Mouse (Mus musculus): ENCODE measurements around the gene Lmx1b. TPM values are rescaled to one million over a fixed set of nuclear protein-coding genes. Genes with fewer than 3 reads are reported as not detected.
A peak's percentile ranks its signal among the peaks of the same experiment; 100 is the strongest.

The Lmx1b gene
- polyA plus RNA-seq, 1 experiment from 2014 or later: not detected

DNA sequence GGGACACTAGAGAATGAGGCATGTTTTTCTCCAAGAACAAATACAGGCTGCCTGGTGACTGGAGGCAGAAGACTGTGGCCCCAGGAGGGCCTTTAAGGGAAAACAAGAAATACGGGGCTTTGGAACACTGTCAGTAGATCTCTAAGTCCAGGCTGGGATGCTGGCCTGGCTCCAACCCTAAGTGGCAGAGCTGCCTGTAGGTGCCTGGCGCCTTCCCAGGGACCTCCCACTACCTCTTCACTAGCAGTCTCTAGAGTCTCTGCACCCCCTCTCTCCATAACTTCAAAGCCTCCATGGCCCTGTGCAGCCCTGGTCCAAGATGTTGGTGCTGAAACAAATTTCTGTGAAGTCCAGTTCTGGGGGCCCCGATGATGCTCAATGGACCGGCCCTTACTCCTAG, 74.4 kb downstream of the Lmx1b start:
- H3K4me2 ChIP-seq (replicated peaks; ENCODE audit: low read depth, low read length): no peak overlapping the region

DNA sequence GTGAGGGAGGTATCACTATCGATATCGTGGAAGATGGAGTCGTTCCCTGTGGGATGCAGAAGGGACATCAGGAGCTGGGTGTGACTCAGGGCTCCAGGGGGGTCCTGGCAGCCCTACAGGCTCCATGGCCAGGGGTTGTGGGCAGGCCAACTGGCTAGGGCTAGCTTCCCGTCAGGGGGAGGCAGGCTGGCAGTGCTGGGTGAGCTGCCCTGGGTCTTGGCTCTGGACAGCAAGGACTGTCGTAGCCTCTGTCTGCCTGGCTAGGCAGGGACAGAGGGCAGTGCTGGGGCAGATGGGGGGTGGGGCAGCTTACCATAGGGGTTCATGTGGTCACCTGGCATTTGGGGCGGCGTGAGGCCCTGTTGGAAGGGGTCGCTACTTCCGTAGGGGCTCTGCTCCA, 75.6 kb downstream of the Lmx1b start:
- Histone ChIP-seq H3K4me1 (ENCODE audit: insufficient read depth, low read depth, low read length) (no peaks in the 10 kb centered on the region), H3K27me3 (replicated peaks; ENCODE audit: insufficient read depth, low read length) (0 out of 2 replicates have a peak, but pooled peaks cover 1% of the 10 kb centered on the region), H3K9ac (replicated peaks; ENCODE audit: low read depth) (no peak overlapping the region), H3K9me3 (ENCODE audit: low read length) (no peaks in the 10 kb centered on the region), H3K27ac (ENCODE audit: low read length) (no peak overlapping the region), H3K36me3 (ENCODE audit: insufficient read depth, low read length) (no peaks in the 10 kb centered on the region), H3K4me2 (replicated peaks; ENCODE audit: low read depth, low read length) (no peak overlapping the region), H3K4me3 (ENCODE audit: low read depth, low read length) (no peak overlapping the region)
- DNase-seq (ENCODE audit: low spot score) (no peak), ATAC-seq (no peak)
- TF ChIP-seq EP300 (IDR thresholded peaks at IDR 0.05): no peak
- TF ChIP-seq CTCF (IDR thresholded peaks at IDR 0.05): no peak
- WGBS: 92% methylated on average over 8 of the region's 9 CpGs

More for the DNA sequence above, 74.4 kb downstream of the Lmx1b start:
- WGBS: 39% methylated on average over 3 of the region's 4 CpGs
- H3K9ac ChIP-seq (replicated peaks; ENCODE audit: low read depth): no peak overlapping the region
- no peaks in the 10 kb centered on the region for H3K36me3 ChIP-seq (ENCODE audit: insufficient read depth, low read length)
- TF ChIP-seq EP300 (IDR thresholded peaks at IDR 0.05) (no peak), CTCF (IDR thresholded peaks at IDR 0.05) (no peak)
- no peaks in the 10 kb centered on the region for H3K4me1 ChIP-seq (ENCODE audit: insufficient read depth, low read depth, low read length)
- H3K9me3 ChIP-seq (ENCODE audit: low read length): no peaks in the 10 kb centered on the region
- no peak overlapping the region for H3K27ac ChIP-seq (ENCODE audit: low read length)
- peaks cover 3% of the 10 kb centered on the region; the same call in 1 of the 2 replicates for H3K27me3 ChIP-seq (replicated peaks; ENCODE audit: insufficient read depth, low read length)
- DNase-seq (ENCODE audit: low spot score) (peak; percentile 71), ATAC-seq (peak; percentile 45)
- H3K4me3 ChIP-seq (ENCODE audit: low read depth, low read length): no peak overlapping the region

DNA sequence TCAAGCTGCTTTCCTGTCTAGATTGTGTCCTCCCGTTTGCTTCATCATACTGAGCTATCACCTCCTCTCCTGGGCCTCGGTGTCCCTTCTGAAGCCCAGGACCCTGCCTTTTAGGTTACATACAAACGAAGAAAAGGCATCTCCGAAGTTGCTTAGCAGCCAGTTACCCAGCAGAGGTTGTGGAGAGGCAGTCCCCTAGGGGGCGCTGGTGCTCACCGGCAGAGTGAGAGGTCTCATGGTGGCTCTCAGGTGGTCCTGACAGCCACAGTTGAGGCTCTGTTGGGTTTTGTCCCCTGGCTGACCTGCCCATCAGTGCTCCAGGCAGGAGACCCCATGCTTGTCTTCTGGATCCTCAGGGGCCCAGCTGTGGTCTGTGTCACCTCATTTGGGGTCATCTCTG, 80.6 kb downstream of the Lmx1b start:
- Histone ChIP-seq H3K4me2 (replicated peaks; ENCODE audit: low read depth, low read length) (no peak overlapping the region), H3K4me1 (ENCODE audit: insufficient read depth, low read depth, low read length) (no peaks in the 10 kb centered on the region), H3K27ac (ENCODE audit: low read length) (no peak overlapping the region), H3K9ac (replicated peaks; ENCODE audit: low read depth) (no peak overlapping the region), H3K4me3 (ENCODE audit: low read depth, low read length) (no peak overlapping the region), H3K27me3 (replicated peaks; ENCODE audit: insufficient read depth, low read length) (no peaks in the 10 kb centered on the region), H3K36me3 (ENCODE audit: insufficient read depth, low read length) (no peaks in the 10 kb centered on the region), H3K9me3 (ENCODE audit: low read length) (no peaks in the 10 kb centered on the region)
- peak; percentile 38 for DNase-seq (ENCODE audit: low spot score)
- 5% methylated on average over 6 of the region's 6 CpGs for WGBS
- TF ChIP-seq CTCF (IDR thresholded peaks at IDR 0.05) (peak; percentile 73), EP300 (IDR thresholded peaks at IDR 0.05) (no peak)
- no peak for ATAC-seq

DNA sequence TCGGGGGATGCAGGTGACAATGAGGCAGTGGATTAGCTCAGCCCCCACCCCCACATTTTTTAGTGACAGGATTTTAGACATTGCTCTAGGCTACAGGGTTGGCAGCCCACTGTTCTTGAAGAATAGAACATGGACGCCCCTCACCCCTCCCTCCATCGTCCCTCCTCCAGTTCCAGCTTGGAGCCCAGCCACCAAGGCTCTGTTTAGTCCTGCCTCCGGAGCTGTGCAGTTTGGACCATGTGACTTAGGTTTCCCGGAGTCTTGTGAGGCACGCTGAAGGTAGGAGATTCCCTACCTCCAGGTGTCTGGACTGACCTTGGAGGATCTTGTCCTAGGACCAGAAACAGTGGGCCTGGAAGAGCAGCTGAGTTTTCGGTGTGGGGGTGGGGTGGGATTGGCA, 81.0 kb downstream of the Lmx1b start:
- H3K9ac ChIP-seq (replicated peaks; ENCODE audit: low read depth): no peak overlapping the region
- no peak overlapping the region for H3K27ac ChIP-seq (ENCODE audit: low read length)
- H3K27me3 ChIP-seq (replicated peaks; ENCODE audit: insufficient read depth, low read length): no peaks in the 10 kb centered on the region
- H3K9me3 ChIP-seq (ENCODE audit: low read length): no peaks in the 10 kb centered on the region
- TF ChIP-seq CTCF (IDR thresholded peaks at IDR 0.05) (no peak), EP300 (IDR thresholded peaks at IDR 0.05) (no peak)
- no peak overlapping the region for H3K4me3 ChIP-seq (ENCODE audit: low read depth, low read length)
- H3K4me2 ChIP-seq (replicated peaks; ENCODE audit: low read depth, low read length): no peak overlapping the region
- 34% methylated on average over 7 of the region's 7 CpGs for WGBS
- H3K36me3 ChIP-seq (ENCODE audit: insufficient read depth, low read length): no peaks in the 10 kb centered on the region
- DNase-seq (ENCODE audit: low spot score): no peak
- ATAC-seq: no peak
- H3K4me1 ChIP-seq (ENCODE audit: insufficient read depth, low read depth, low read length): no peaks in the 10 kb centered on the region

DNA sequence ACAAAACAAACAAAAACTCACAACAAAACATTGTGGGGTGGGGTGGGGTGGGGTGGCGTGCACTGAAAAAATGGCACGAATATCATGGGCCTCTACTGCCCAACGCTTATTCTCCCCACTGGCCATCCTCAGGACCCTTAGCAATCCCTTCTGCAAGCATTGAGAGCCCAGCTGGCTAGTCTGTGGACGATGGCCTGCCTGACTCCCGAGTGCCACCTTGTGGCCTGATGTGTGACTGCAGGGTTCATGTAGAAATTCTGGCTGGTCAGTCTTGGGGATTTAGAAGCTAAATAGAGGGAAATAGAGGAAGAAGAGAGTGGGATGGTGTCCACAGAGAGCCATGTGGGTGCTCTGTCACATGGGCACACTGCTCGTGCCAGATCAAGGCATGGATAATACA, 82.1 kb downstream of the Lmx1b start:
- peak; percentile 75 for DNase-seq (ENCODE audit: low spot score)
- TF ChIP-seq EP300 (IDR thresholded peaks at IDR 0.05): no peak
- peak; percentile 99 for TF ChIP-seq CTCF (IDR thresholded peaks at IDR 0.05)
- WGBS: 5% methylated on average over 6 of the region's 6 CpGs

DNA sequence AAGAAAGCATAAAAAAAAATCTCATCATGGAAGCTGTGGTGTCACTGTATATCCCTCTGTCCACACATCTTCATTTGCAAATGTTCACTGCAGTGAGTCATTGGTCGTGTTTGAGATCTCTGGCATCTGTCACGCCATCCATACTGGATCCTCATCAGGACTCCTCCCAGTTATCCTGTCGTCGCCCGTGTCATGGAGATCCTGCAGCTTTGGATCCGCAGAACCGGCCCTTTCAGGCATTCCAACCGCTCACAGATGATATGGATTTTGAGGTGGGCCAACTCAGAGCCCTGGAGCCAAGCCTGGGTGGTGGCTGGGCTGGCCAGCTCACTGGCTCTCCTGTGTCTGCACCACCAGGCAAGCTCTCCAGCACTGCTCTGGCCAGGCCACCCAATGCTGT, 84.7 kb downstream of the Lmx1b start:
- H3K27me3 ChIP-seq (replicated peaks; ENCODE audit: insufficient read depth, low read length): no peaks in the 10 kb centered on the region
- DNase-seq (ENCODE audit: low spot score): peak; percentile 79
- H3K4me2 ChIP-seq (replicated peaks; ENCODE audit: low read depth, low read length): no peak overlapping the region
- TF ChIP-seq CTCF (IDR thresholded peaks at IDR 0.05) (no peak), EP300 (IDR thresholded peaks at IDR 0.05) (no peak)
- H3K36me3 ChIP-seq (ENCODE audit: insufficient read depth, low read length): no peaks in the 10 kb centered on the region
- no peaks in the 10 kb centered on the region for H3K9me3 ChIP-seq (ENCODE audit: low read length)
- no peak overlapping the region for H3K4me3 ChIP-seq (ENCODE audit: low read depth, low read length)
- no peak overlapping the region for H3K27ac ChIP-seq (ENCODE audit: low read length)
- ATAC-seq: peak; percentile 89
- H3K9ac ChIP-seq (replicated peaks; ENCODE audit: low read depth): no peak overlapping the region
- WGBS: 35% methylated on average over 8 of the region's 8 CpGs
- H3K4me1 ChIP-seq (ENCODE audit: insufficient read depth, low read depth, low read length): no peaks in the 10 kb centered on the region

More for the DNA sequence above, 82.1 kb downstream of the Lmx1b start:
- Histone ChIP-seq H3K4me1 (ENCODE audit: insufficient read depth, low read depth, low read length) (no peaks in the 10 kb centered on the region), H3K27ac (ENCODE audit: low read length) (no peak overlapping the region), H3K36me3 (ENCODE audit: insufficient read depth, low read length) (no peaks in the 10 kb centered on the region), H3K9ac (replicated peaks; ENCODE audit: low read depth) (no peak overlapping the region), H3K4me3 (ENCODE audit: low read depth, low read length) (no peak overlapping the region), H3K4me2 (replicated peaks; ENCODE audit: low read depth, low read length) (no peak overlapping the region), H3K9me3 (ENCODE audit: low read length) (no peaks in the 10 kb centered on the region), H3K27me3 (replicated peaks; ENCODE audit: insufficient read depth, low read length) (no peaks in the 10 kb centered on the region)
- ATAC-seq: no peak

DNA sequence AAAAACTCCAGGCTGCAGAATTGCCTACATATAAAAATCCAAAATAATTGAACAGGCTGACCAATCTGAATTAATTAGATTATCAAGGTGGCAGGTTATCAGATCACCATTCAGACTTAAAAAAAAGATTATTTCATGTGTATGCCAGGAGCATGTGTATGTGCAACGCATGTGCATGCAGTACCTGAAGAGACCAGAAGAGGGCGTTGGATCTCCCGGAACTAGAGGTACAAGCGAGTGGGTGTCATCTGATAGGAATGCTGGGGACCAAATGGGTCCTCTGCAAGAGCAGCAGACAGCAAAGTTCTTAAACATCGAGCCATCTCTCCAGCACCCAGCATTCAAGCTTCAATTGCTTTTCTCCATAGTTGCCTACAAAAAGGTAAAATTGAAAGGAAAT, 87.6 kb downstream of the Lmx1b start:
- WGBS: 57% methylated on average over 5 of the region's 5 CpGs
- no peak overlapping the region for H3K27ac ChIP-seq (ENCODE audit: low read length)
- no peaks in the 10 kb centered on the region for H3K27me3 ChIP-seq (replicated peaks; ENCODE audit: insufficient read depth, low read length)
- no peak overlapping the region for H3K4me3 ChIP-seq (ENCODE audit: low read depth, low read length)
- TF ChIP-seq CTCF (IDR thresholded peaks at IDR 0.05) (peak; percentile 36), EP300 (IDR thresholded peaks at IDR 0.05) (no peak)
- no peaks in the 10 kb centered on the region for H3K36me3 ChIP-seq (ENCODE audit: insufficient read depth, low read length)
- no peaks in the 10 kb centered on the region for H3K9me3 ChIP-seq (ENCODE audit: low read length)
- ATAC-seq (no peak), DNase-seq (ENCODE audit: low spot score) (no peak)
- H3K4me1 ChIP-seq (ENCODE audit: insufficient read depth, low read depth, low read length): no peaks in the 10 kb centered on the region
- H3K9ac ChIP-seq (replicated peaks; ENCODE audit: low read depth): no peak overlapping the region
- H3K4me2 ChIP-seq (replicated peaks; ENCODE audit: low read depth, low read length): no peak overlapping the region
